Mouse (Mus musculus): Measurements from ENCODE around the gene Hist1h2bj. TPM values are rescaled to one million over a fixed set of nuclear protein-coding genes. Genes with fewer than 3 reads are reported as not detected.

Gene Hist1h2bj
- polyA plus RNA-seq, 1 experiment from 2014 or later, result 4.1 TPM

DNA sequence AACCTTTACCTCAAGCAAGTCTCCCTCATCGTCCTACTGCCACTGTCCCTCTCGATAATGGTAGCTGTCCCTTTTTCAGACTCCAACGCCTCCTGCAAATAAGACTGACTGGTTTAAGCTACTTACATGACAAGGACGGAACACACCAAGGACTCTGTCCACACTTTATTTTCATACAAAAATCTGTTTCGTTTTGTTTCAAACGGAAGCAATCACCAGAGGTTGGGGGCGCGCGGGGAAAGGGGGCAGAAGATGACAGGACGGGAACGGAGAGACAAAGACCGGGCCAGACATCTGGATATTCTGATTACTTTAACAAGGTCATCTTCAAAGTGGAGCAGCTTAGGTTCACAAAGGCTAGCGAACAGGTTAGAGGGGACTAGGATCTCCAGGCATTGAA, 29.3 kb upstream of the Hist1h2bj start:
- no peaks in the 10 kb centered on the region for H3K9me3 ChIP-seq (ENCODE audit: control insufficient read depth)
- no peak overlapping the region for H3K9ac ChIP-seq (ENCODE audit: low read depth, low read length)
- ATAC-seq, result no peak
- TF ChIP-seq CTCF (IDR thresholded peaks at IDR 0.05; ENCODE audit: low read depth), result no peak
- WGBS, result 16% methylated on average over 13 of the region's 13 CpGs
- H3K4me1 ChIP-seq (replicated peaks; ENCODE audit: control insufficient read depth, insufficient read depth, low read length), result 0 out of 2 replicates have a peak, but pooled peaks cover 3% of the 10 kb centered on the region
- H3K27ac ChIP-seq (ENCODE audit: low read depth, low read length), result no peak overlapping the region
- H3K4me3 ChIP-seq (ENCODE audit: low read depth, low read length), result no peak overlapping the region
- H3K4me2 ChIP-seq (replicated peaks; ENCODE audit: low read depth), result no peak overlapping the region
- H3K36me3 ChIP-seq (ENCODE audit: control insufficient read depth, insufficient read depth), result no peaks in the 10 kb centered on the region
- H3K27me3 ChIP-seq (replicated peaks; ENCODE audit: control insufficient read depth, insufficient read depth, low read length), result peaks cover 63% of the 10 kb centered on the region

DNA sequence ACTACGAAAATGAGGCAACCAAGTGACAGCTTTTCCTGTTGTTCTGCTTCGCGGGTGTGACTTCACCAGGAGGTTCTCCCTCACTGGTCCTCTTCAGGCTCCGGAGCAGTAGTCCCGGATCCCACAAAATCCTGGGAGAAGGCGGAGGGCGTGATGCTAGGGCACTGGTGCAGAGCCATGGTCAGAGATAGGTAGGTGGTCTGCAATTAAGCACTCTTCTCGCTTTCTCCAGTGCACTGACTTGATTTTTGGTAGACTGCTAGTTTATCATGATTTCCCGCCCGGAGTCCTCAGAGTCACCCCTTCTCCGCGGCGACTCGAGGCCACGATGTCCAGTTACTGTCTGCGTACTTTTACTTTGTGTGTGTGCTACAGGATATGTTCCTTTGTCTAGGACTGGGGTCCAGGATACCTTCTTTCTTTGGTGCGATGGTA, 28.6 kb upstream of the Hist1h2bj start:
- 11% methylated on average over 17 of the region's 17 CpGs for WGBS
- peaks cover 57% of the 10 kb centered on the region for H3K27me3 ChIP-seq (replicated peaks; ENCODE audit: control insufficient read depth, insufficient read depth, low read length)
- peak overlapping the region; percentile 22 for H3K4me2 ChIP-seq (replicated peaks; ENCODE audit: low read depth)
- H3K36me3 ChIP-seq (ENCODE audit: control insufficient read depth, insufficient read depth), result no peaks in the 10 kb centered on the region
- peak overlapping the region; percentile 20 for H3K4me3 ChIP-seq (ENCODE audit: low read depth, low read length)
- TF ChIP-seq CTCF (IDR thresholded peaks at IDR 0.05; ENCODE audit: low read depth), result no peak
- H3K9me3 ChIP-seq (ENCODE audit: control insufficient read depth), result no peaks in the 10 kb centered on the region
- no peak overlapping the region for H3K9ac ChIP-seq (ENCODE audit: low read depth, low read length)
- ATAC-seq, result no peak
- H3K4me1 ChIP-seq (replicated peaks; ENCODE audit: control insufficient read depth, insufficient read depth, low read length), result 0 out of 2 replicates have a peak, but pooled peaks cover 3% of the 10 kb centered on the region
- H3K27ac ChIP-seq (ENCODE audit: low read depth, low read length), result no peak overlapping the region

GRCm38 (mm10) chr13:22015479-22016450, 27.2 kb upstream of the Hist1h2bj start:
- peak overlapping the region; percentile 26 for H3K4me3 ChIP-seq (ENCODE audit: low read depth, low read length)
- WGBS, result 14% methylated on average over 27 of the region's 27 CpGs
- TF ChIP-seq CTCF (IDR thresholded peaks at IDR 0.05; ENCODE audit: low read depth), result peak; percentile 29
- H3K9ac ChIP-seq (ENCODE audit: low read depth, low read length), result no peak overlapping the region
- peak overlapping the region; percentile 35 for H3K4me2 ChIP-seq (replicated peaks; ENCODE audit: low read depth)
- H3K27ac ChIP-seq (ENCODE audit: low read depth, low read length), result no peak overlapping the region
- peak; percentile 84 for ATAC-seq
- no peaks in the 10 kb centered on the region for H3K9me3 ChIP-seq (ENCODE audit: control insufficient read depth)
- H3K4me1 ChIP-seq (replicated peaks; ENCODE audit: control insufficient read depth, insufficient read depth, low read length), result 0 out of 2 replicates have a peak, but pooled peaks cover 3% of the 10 kb centered on the region
- H3K36me3 ChIP-seq (ENCODE audit: control insufficient read depth, insufficient read depth), result no peaks in the 10 kb centered on the region
- H3K27me3 ChIP-seq (replicated peaks; ENCODE audit: control insufficient read depth, insufficient read depth, low read length), result peaks cover 44% of the 10 kb centered on the region

DNA sequence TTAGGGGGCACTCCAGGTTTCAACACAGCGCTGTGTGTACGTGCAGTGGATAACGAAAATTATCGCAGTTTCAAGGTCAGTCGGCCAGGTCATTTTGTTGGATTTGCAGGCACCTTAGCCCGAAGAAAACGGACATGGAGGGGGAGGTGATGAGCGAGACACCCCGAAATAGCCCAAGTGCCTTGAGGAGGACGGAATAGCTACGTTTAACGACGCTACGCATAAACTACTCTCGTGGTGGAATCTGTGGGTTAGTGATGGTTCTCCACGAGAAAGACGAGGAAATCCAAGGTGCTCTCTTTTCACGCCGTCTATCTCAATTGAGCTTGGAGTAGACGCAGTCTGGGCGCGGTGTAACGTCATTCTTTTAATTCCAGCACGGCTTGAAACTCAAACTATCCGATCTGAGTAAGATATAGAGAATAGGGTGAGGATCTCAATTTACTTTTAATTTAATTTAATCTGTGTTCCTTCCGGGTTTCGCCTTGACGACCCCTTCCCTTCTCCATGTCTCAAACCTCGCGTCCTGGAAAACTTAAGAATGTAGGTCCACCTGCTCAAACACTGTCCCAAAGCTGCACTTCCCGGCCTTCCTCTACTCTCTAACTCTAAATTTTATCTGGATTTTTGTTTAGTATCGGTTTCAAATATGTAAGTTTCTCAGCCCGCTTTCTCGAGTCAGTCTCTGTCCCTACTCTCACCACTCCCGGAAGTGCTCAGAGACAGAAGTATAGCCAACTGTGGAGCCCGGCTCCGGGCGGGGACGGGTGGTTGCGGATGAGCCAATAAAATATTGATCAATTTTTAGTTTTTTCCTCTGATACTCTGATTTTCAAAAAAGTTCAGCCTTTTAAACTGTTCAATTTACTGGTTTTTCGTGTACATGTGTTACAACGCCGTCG, 22.8 kb upstream of the Hist1h2bj start:
- WGBS, result 1% methylated on average over 44 of the region's 44 CpGs
- H3K27ac ChIP-seq (ENCODE audit: low read depth, low read length), result no peak overlapping the region
- ATAC-seq, result peak; percentile 61
- H3K27me3 ChIP-seq (replicated peaks; ENCODE audit: control insufficient read depth, insufficient read depth, low read length), result peaks cover 7% of the 10 kb centered on the region
- H3K9me3 ChIP-seq (ENCODE audit: control insufficient read depth), result no peaks in the 10 kb centered on the region
- peak overlapping the region; percentile 70 for H3K4me2 ChIP-seq (replicated peaks; ENCODE audit: low read depth)
- TF ChIP-seq CTCF (IDR thresholded peaks at IDR 0.05; ENCODE audit: low read depth), result no peak
- 0 out of 2 replicates have a peak, but pooled peaks cover 3% of the 10 kb centered on the region for H3K4me1 ChIP-seq (replicated peaks; ENCODE audit: control insufficient read depth, insufficient read depth, low read length)
- peak overlapping the region; percentile 51 for H3K4me3 ChIP-seq (ENCODE audit: low read depth, low read length)
- H3K36me3 ChIP-seq (ENCODE audit: control insufficient read depth, insufficient read depth), result no peaks in the 10 kb centered on the region
- peak overlapping the region; percentile 53 for H3K9ac ChIP-seq (ENCODE audit: low read depth, low read length)

GRCm38 (mm10) chr13:22020901-22021339, 22.1 kb upstream of the Hist1h2bj start:
- 0% methylated on average over 8 of the region's 8 CpGs for WGBS

More at GRCm38 (mm10) chr13:22020901-22021339, 22.1 kb upstream of the Hist1h2bj start:
- TF ChIP-seq CTCF (IDR thresholded peaks at IDR 0.05; ENCODE audit: low read depth), result no peak
- Histone ChIP-seq H3K4me2 (replicated peaks; ENCODE audit: low read depth) (peak overlapping the region; percentile 70), H3K4me1 (replicated peaks; ENCODE audit: control insufficient read depth, insufficient read depth, low read length) (0 out of 2 replicates have a peak, but pooled peaks cover 3% of the 10 kb centered on the region), H3K4me3 (ENCODE audit: low read depth, low read length) (peak overlapping the region; percentile 51), H3K9me3 (ENCODE audit: control insufficient read depth) (no peaks in the 10 kb centered on the region), H3K27me3 (replicated peaks; ENCODE audit: control insufficient read depth, insufficient read depth, low read length) (0 out of 2 replicates have a peak, but pooled peaks cover 3% of the 10 kb centered on the region), H3K36me3 (ENCODE audit: control insufficient read depth, insufficient read depth) (no peaks in the 10 kb centered on the region), H3K27ac (ENCODE audit: low read depth, low read length) (no peak overlapping the region), H3K9ac (ENCODE audit: low read depth, low read length) (peak overlapping the region; percentile 53)
- peak; percentile 67 for ATAC-seq

Measured in intestine, postnatal 0 days (tissue).